Mouse (Mus musculus) olfactory bulb, adult 2 months (tissue): ENCODE data around the gene Fam71b. TPM values are rescaled to one million over a fixed set of nuclear protein-coding genes. Genes with fewer than 3 reads are reported as not detected.
"Not testable (repeated sequence)": the region's sequence is repeated elsewhere in the genome, so short reads cannot be mapped to it uniquely, and the experiment has no call there.

Source experiments
- H3K27ac ChIP-seq: fragments of 200-500 bp; 2 replicates; pipeline ENCODE4 v1.5.1; 2012; ENCODE audit warnings: low read depth, low read length; ENCODE audit not compliant: insufficient read depth
- H3K4me1 ChIP-seq: fragments of 200-500 bp; 2 replicates; pipeline ENCODE4 v1.6.1; 2012; ENCODE audit warnings: low read length; ENCODE audit not compliant: control insufficient read depth, insufficient read depth
- H3K4me3 ChIP-seq: fragments of 200-500 bp; 2 replicates; pipeline ENCODE4 v1.5.1; 2012; ENCODE audit warnings: mild to moderate bottlenecking, low read depth, low read length, moderate library complexity; ENCODE audit not compliant: insufficient read depth
- CTCF ChIP-seq: fragments of 200-500 bp; IDR thresholded peaks from 2 replicates; pipeline ENCODE4 v1.5.1; 2012; ENCODE audit warnings: low read depth, mild to moderate bottlenecking, low read length, moderate library complexity; ENCODE audit not compliant: insufficient read depth
- POLR2A ChIP-seq: fragments of 200-500 bp; IDR thresholded peaks from 2 replicates; pipeline ENCODE4 v1.6.1; 2012; ENCODE audit warnings: mild to moderate bottlenecking, low read depth, low read length, moderate library complexity; ENCODE audit not compliant: insufficient read depth
- WGBS: fragments of 180-500 bp; shearing (Covaris S2); methylation state at CpG from one replicate; pipeline ENCODE4 v1.1.7; 2018; 5-methylcytosine and 5-hydroxymethylcytosine counted together
- polyA plus RNA-seq: library from polyadenylated mRNA; stranded (reverse); fragments of >200 nt; gene quantifications from 2 replicates; pipeline ENCODE4 v1.2.4, GENCODE M21; 2012; ENCODE audit warnings: low replicate concordance; ENCODE audit not compliant: missing spikeins, insufficient read depth, insufficient read length

The Fam71b gene
- polyA plus RNA-seq, 1 experiment: not detected

DNA sequence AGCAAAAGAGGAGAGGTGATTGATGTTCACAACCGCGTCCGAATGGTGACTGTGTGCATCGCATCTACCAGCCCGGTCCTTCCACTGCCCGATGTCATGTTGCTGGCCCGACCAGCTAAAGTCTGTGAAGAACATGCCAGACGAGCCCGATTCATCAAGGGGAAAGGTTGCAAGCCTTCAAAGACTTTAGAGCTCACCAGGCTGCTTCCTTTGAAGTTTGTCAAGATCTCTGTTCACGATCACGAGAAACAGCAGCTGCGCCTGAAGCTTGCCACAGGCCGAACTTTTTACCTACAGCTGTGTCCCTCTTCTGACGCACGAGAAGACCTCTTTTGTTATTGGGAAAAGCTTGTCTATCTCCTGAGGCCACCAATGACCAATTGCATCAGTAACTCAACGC is 8.6 kb downstream of the Fam71b start:
- Histone ChIP-seq H3K27ac (no peak overlapping the region), H3K4me1 (peaks cover 4% of the 10 kb centered on the region), H3K4me3 (no peak overlapping the region)
- WGBS: 91% methylated on average over 16 of the region's 16 CpGs
- TF ChIP-seq POLR2A: no peak
- no peak for TF ChIP-seq CTCF

DNA sequence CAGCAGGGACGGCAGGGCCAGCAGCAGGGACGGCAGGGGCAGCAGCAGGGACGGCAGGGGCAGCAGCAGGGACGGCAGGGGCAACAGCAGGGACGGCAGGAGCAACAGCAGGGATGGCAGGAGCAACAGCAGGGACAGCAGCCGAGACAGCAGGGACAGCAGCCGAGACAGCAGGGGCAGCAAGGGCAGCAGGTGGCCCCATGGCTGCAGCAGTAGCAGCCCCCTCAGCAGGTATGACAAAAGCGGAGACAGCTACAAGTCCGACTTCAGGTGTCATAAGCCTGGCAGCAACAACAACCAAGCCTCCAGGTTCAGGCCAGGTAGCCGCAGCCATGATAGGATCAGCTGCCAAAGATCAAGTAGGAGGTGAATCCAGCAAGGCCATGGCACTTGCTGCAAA is 10.4 kb downstream of the Fam71b start:
- peaks cover under 1% of the 10 kb centered on the region for H3K4me1 ChIP-seq
- WGBS: 50% methylated on average over 10 of the region's 10 CpGs
- H3K4me3 ChIP-seq: no peak overlapping the region
- no peak overlapping the region for H3K27ac ChIP-seq
- no peak for TF ChIP-seq CTCF
- TF ChIP-seq POLR2A: no peak

DNA sequence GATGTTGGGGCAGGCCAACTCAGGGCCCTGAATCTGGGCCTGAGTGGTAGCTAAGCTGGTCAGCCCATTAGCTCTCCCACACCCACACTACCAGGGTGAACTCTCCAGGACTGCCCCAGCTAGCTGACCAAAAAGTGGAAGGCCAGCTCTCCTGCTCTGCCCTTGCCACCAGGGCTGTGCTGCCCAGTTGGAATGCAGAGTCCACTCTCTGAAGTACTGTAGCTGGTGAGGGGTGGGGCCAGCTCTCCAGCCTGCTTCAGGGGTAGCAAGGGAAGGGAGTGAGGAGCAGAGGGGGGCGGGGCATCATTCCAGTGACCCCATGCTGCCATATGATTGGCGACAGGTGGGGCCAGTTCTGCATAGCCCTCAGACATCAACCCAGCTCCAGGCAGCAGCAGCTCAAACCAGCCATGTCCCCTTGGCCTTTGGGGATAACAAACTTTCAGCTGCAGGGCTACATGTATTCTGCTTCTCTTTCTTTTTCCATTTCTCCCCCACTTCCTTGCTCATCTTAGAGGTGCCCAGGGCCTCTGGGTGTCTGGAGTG is 13.7 kb downstream of the Fam71b start:
- no peak overlapping the region for H3K27ac ChIP-seq
- no peak overlapping the region for H3K4me3 ChIP-seq
- H3K4me1 ChIP-seq: no peaks in the 10 kb centered on the region
- WGBS: 72% methylated on average over 2 of the region's 2 CpGs
- TF ChIP-seq CTCF (no peak), POLR2A (no peak)

DNA sequence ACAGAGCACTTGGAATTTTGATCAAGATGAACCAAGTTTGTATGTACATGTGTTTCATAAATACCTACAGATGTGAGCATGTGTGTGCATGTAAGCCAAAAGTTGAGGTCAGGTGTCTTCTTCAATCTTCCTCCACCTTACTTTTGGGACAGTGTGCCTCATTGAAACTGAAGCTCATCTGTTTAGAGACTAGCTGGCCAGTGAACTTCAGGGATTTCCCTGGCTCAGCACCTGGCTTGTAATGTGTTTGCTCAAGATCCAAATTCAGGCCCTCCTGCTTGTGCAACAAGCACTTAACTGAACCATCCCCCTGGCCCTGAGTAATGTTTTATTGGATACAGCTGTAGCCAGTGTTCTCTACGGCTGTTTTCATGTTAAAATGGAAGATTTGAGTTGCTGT is 22.1 kb downstream of the Fam71b start:
- no peak for TF ChIP-seq CTCF
- TF ChIP-seq POLR2A: no peak
- H3K4me1 ChIP-seq: no peaks in the 10 kb centered on the region
- WGBS: 89% methylated on average over 1 of the region's 1 CpGs

DNA sequence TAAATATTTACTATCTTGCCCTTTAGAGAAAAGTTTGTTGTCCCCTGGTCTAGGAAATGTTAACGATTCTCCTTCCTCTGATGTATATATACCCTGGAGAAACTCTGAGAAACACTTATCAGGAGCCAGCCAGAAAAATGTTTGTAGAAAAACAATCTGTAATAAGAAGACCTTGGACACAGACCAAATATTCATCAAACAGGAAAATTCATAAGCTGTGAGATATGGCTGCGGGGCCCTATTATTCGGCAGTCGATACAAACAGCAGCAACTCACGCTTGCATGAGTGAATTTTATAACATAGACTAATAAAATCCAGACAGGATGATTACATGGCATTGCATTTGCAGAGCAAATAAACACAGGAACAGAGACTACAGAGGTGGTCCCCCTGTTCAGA is 22.5 kb downstream of the Fam71b start:
- 86% methylated on average over 5 of the region's 5 CpGs for WGBS
- TF ChIP-seq POLR2A (no peak), CTCF (no peak)
- Histone ChIP-seq H3K27ac (no peak overlapping the region), H3K4me3 (no peak overlapping the region), H3K4me1 (no peaks in the 10 kb centered on the region)

More for the DNA sequence above, 22.1 kb downstream of the Fam71b start:
- Histone ChIP-seq H3K4me3 (no peak overlapping the region), H3K27ac (no peak overlapping the region)

DNA sequence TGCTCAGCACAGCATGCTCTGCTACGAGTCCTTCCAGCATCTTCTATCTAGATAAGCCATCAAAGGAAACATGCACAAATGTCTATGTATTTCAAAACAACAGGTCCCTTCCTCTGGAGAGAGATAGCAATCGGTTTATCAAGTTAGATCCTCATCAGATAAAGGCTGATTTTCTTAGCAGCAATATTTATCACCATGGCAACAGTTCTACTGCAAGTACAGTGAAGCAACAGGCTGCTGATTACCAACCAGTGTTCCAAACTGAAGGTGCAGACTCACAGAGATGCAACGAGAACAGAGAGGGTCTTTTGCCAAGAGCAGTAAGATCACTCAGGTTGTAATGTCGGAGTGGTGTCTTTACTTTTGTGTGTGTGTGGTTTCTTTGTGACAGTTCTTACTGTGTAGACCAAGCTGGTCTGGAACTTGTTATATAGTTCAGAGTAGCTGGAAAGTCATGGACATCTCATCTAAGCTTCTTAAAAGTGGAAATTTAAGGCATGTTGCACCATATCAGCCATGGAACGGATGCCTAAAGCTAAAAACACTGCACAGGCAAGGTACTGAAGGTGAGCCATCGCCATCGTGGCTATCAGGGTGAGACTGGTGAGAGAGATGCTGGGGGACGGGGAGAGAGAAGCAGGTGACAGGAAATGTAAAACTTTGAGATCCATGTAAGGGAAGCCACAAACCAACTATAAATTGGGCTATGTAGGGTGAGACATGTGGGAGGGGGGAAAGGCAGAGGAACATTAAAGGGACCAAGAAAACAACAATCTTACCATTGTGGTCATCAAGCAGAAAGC is 24.9 kb downstream of the Fam71b start:
- Histone ChIP-seq H3K27ac (no peak overlapping the region), H3K4me3 (no peak overlapping the region), H3K4me1 (no peaks in the 10 kb centered on the region)
- 84% methylated on average over 8 of the region's 8 CpGs for WGBS
- no peak for TF ChIP-seq POLR2A
- TF ChIP-seq CTCF: no peak

DNA sequence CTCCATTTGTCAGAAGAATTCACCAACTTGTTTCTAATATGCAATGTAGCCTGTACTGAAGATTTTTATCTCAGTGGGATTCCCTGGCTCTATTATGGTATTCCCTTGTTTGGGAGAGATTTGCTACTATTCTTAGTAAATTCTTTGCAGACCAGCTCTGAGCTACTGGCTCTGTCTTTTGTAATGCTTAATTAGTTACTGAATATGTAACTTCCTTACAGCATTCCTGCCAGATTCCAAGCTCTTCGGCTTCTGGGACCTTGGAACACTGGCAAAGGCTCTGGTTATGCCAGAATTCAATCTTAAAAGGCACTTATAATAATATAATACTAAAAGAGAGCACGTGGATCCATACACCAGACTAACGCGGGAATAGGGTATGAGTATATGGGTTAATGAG is 31.8 kb downstream of the Fam71b start:
- H3K27ac ChIP-seq, H3K4me3 ChIP-seq, H3K4me1 ChIP-seq: not testable (repeated sequence)
- 21% methylated on average over 4 of the region's 4 CpGs for WGBS

DNA sequence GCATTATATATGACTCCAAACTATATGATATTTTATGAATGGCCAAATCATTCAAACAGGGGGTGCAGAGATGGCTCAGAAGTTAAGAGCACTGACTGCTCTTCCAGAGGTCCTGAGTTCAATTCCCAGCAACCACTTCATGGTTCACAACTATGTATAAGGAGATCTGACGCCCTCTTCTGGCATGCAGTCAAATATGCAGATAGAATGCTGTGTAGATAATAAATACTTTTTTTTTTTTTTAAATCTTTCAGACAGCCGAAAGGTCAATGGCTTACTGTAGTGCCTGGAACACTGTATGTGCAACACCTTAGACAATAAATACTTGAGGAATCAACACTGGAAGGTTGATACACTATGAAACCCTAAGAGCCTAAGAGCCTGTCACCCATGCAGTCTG is 33.8 kb downstream of the Fam71b start:
- TF ChIP-seq CTCF: no peak
- TF ChIP-seq POLR2A: no peak
- Histone ChIP-seq H3K27ac (no peak overlapping the region), H3K4me3 (no peak overlapping the region), H3K4me1 (no peaks in the 10 kb centered on the region)
- WGBS: 94% methylated on average over 2 of the region's 2 CpGs

DNA sequence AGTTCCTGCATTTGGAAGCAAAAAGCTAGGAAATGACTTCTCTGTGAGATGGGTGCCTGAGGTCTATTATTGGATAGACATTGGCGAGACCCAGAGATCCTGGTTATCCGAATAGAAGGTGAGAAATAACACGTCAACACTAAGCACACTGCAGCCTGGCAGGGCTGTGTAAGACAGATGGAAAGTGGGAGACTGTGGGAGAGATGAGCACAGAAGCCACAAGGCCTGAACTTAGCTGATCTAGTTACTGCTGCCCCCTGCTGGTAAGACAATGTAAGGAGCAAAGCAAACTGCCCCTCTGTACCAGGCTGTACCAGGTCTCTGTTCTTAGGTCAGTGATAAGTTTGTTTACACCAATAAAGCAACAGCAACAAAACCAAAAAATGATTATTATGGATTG is 34.8 kb downstream of the Fam71b start:
- no peak for TF ChIP-seq POLR2A
- TF ChIP-seq CTCF: no peak
- Histone ChIP-seq H3K4me3 (no peak overlapping the region), H3K27ac (no peak overlapping the region), H3K4me1 (no peaks in the 10 kb centered on the region)
- 22% methylated on average over 3 of the region's 3 CpGs for whole genome bisulfite sequencing
